Mouse (Mus musculus) neural tube, embryonic 14.5 days (tissue): ENCODE measurements around the gene Shoc2. TPM values are rescaled to one million over a fixed set of nuclear protein-coding genes. Genes with fewer than 3 reads are reported as not detected.

Experiments
- ATAC-seq: fragments of 200-750 bp; cut with Nextera tagmentation; 2 replicates; pipeline ENCODE4 v1.8.0; 2017; ENCODE audit warnings: low read depth, mild to moderate bottlenecking, moderate TSS enrichment, moderate library complexity
- H3K27ac ChIP-seq: fragments of 300-500 bp; sonication (generic); 2 replicates; pipeline ENCODE4 v1.5.1; 2014; ENCODE audit warnings: low read depth, mild to moderate bottlenecking, control low read depth, low read length, moderate library complexity, mixed read lengths
- H3K27me3 ChIP-seq: fragments of 300-500 bp; sonication (generic); 2 replicates; pipeline ENCODE4 v1.6.1; 2014; ENCODE audit warnings: low read length; ENCODE audit not compliant: control insufficient read depth, insufficient read depth
- H3K36me3 ChIP-seq: fragments of 300-500 bp; sonication (generic); 2 replicates; pipeline ENCODE4 v1.6.1; 2014; ENCODE audit warnings: low read length, mixed read lengths; ENCODE audit not compliant: control insufficient read depth, insufficient read depth
- H3K4me1 ChIP-seq: fragments of 300-500 bp; sonication (generic); 2 replicates; pipeline ENCODE4 v1.6.1; 2014; ENCODE audit warnings: low read length; ENCODE audit not compliant: control insufficient read depth, insufficient read depth
- H3K4me2 ChIP-seq: fragments of 300-500 bp; sonication (generic); 2 replicates; pipeline ENCODE4 v1.6.1; 2014; ENCODE audit warnings: mild to moderate bottlenecking, low read depth, low read length, control low read depth
- H3K4me3 ChIP-seq: fragments of 300-500 bp; sonication (generic); 2 replicates; pipeline ENCODE4 v1.5.1; 2014; ENCODE audit warnings: low read depth, low read length, control low read depth, mixed read lengths
- H3K9ac ChIP-seq: fragments of 300-500 bp; sonication (generic); replicated peaks from 2 replicates; pipeline ENCODE4 v1.6.1; 2014; ENCODE audit warnings: low read depth, mild to moderate bottlenecking, control low read depth, low read length, mixed read lengths
- H3K9me3 ChIP-seq: fragments of 300-500 bp; sonication (generic); 2 replicates; pipeline ENCODE4 v1.6.1; 2016; ENCODE audit warnings: low read length; ENCODE audit not compliant: control insufficient read depth
- WGBS: fragments of 180-500 bp; shearing (Covaris S2); extraction: QIAGEN DNeasy Blood & Tissue Kit; methylation state at CpG from one replicate; pipeline ENCODE4 v1.1.7; 2014; 5-methylcytosine and 5-hydroxymethylcytosine counted together
- polyA plus RNA-seq: library from polyadenylated mRNA; unstranded; fragments of >200 nt; fragmentation: Nextera tagmentation; extraction: Ambion mirVana; gene quantifications from 2 replicates; pipeline ENCODE4 v1.2.1, GENCODE M21; 2014

Gene Shoc2
- polyA plus RNA-seq, 1 experiment from 2014 or later = 81.5 TPM

- Histone ChIP-seq H3K9me3 (no peaks in the 10 kb centered on the region), H3K27me3 (no peaks in the 10 kb centered on the region), H3K4me2 (no peak overlapping the region), H3K4me1 (no peaks in the 10 kb centered on the region), H3K4me3 (no peak overlapping the region), H3K36me3 (no peaks in the 10 kb centered on the region), H3K27ac (no peak overlapping the region), H3K9ac (no peak overlapping the region)
- ATAC-seq = no peak
- whole genome bisulfite sequencing = 90% methylated on average over 9 of the region's 9 CpGs
Measured at GRCm38 (mm10) chr19:54081303-54081702, 137.2 kb downstream of the Shoc2 start.

- H3K9ac ChIP-seq = no peak overlapping the region
- H3K27me3 ChIP-seq = no peaks in the 10 kb centered on the region
- no peaks in the 10 kb centered on the region for H3K4me1 ChIP-seq
- 88% methylated on average over 9 of the region's 9 CpGs for WGBS
- H3K4me2 ChIP-seq = no peak overlapping the region
- no peak for ATAC-seq
- no peak overlapping the region for H3K4me3 ChIP-seq
- H3K36me3 ChIP-seq = no peaks in the 10 kb centered on the region
- H3K27ac ChIP-seq = no peak overlapping the region
- H3K9me3 ChIP-seq = no peaks in the 10 kb centered on the region
Measured at GRCm38 (mm10) chr19:54081716-54082165, 137.6 kb downstream of the Shoc2 start.

Other genes with a start within 250 kb of the Shoc2 start
- 63.2 and 69.1 TPM in 2 replicates for gene Pdcd4, start 52.1 kb upstream of the Shoc2 start, polyA plus RNA-seq
- 167 and 170 TPM in 2 replicates for gene Bbip1, start 321 bp downstream of the Shoc2 start, polyA plus RNA-seq
- 6.3 and 6.4 TPM in 2 replicates for gene Adra2a, start 99.8 kb downstream of the Shoc2 start, polyA plus RNA-seq